In the genomic region with DNA sequence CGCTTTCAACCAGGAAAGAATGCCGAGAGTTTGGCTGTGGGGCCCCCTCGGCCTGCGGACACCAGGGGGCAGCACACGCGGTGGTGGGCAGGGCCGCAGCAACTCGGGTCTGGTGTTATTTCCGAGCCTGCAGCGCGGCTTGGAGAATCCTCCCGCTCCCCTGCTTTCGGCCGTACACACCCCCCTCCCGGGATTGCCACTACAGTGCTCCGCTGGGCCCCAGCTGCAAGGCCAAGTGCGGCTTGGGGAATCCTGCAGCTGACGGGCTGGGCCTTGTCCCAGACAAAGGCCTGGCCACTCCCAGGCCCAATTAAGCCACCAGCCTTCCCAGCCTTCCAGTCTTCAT, we compare ENCODE assay signal across 8 mouse cellular contexts. TPM values are rescaled to one million over a fixed set of nuclear protein-coding genes. Genes with fewer than 3 reads are reported as not detected.
A peak's percentile ranks its signal among the peaks of the same experiment; 100 is the strongest.
DNase-seq lines count a peak whose midpoint lies in the region; ATAC-seq and TF ChIP-seq lines count a peak whose summit lies in the region.

No protein-coding gene starts in this region.

- H3K4me1 ChIP-seq in intestine, postnatal 0 days (replicated peaks; ENCODE audit: control insufficient read depth, insufficient read depth, low read length), result peaks cover 8% of the 10 kb centered on the region
- peaks cover 11% of the 10 kb centered on the region; the same call in 1 of the 2 replicates for H3K4me1 ChIP-seq in lung, embryonic 14.5 days (ENCODE audit: insufficient read depth)

- H3K9me3 ChIP-seq in intestine, postnatal 0 days (ENCODE audit: control insufficient read depth), result no peaks in the 10 kb centered on the region
- H3K9me3 ChIP-seq in lung, embryonic 14.5 days (ENCODE audit: low read depth, low read length), result no peaks in the 10 kb centered on the region

- H3K4me3 ChIP-seq in left cerebral cortex, adult 2 months, result peak overlapping the region; percentile 9; the same call in 1 of the 2 replicates
- peak overlapping the region; percentile 54 for H3K4me3 ChIP-seq in intestine, postnatal 0 days (ENCODE audit: low read depth, low read length)
- H3K4me3 ChIP-seq in lung, embryonic 14.5 days (ENCODE audit: low read depth, low read length), result peak overlapping the region; percentile 80

- WGBS in intestine, postnatal 0 days, result 0% methylated on average over 18 of the region's 18 CpGs
- WGBS in lung, embryonic 14.5 days, result under 1% methylated on average over 18 of the region's 18 CpGs

- 0 out of 2 replicates have a peak overlapping the region, but pooled peaks have one; percentile 56 for H3K9ac ChIP-seq in intestine, postnatal 0 days (ENCODE audit: low read depth, low read length)
- H3K9ac ChIP-seq in lung, embryonic 14.5 days, result peak overlapping the region; percentile 99

- no peak for DNase-seq in left cerebral cortex, adult 2 months (ENCODE audit: extremely low spot score in 1 of 2, low spot score in 2 of 2)
- DNase-seq in left cerebral cortex, adult 18-20 months (ENCODE audit: low spot score in 2 of 2), result no peak
- peak; percentile 88 for DNase-seq in embryo, embryonic 10 days (ENCODE audit: low spot score)
- DNase-seq in lung, embryonic 14.5 days, result peak; percentile 94
- DNase-seq in ovary, adult 18-20 months (ENCODE audit: low spot score), result peak; percentile 78
- peak; percentile 81 to 83 for DNase-seq in urinary bladder, postnatal 36 days (ENCODE audit: low spot score in 2 of 2)

- intact Hi-C loops in left cerebral cortex, adult 2 months (cut with DNase I), result loop anchor here (5.0 to 10.0 kb wide), 5 partner anchors 326 to 1991 kb away; partner anchors contain the start of gene Hnf1b

- no peak overlapping the region for H3K27ac ChIP-seq in left cerebral cortex, adult 2 months
- H3K27ac ChIP-seq in intestine, postnatal 0 days (ENCODE audit: low read depth, low read length), result no peak overlapping the region
- peak overlapping the region; percentile 99 for H3K27ac ChIP-seq in lung, embryonic 14.5 days (ENCODE audit: low read depth)

- TF ChIP-seq CTCF in left cerebral cortex, adult 2 months (IDR thresholded peaks at IDR 0.05), result peak; percentile 82
- TF ChIP-seq CTCF in intestine, postnatal 0 days (IDR thresholded peaks at IDR 0.05; ENCODE audit: low read depth), result peak; percentile 93
- TF ChIP-seq CTCF in lung, embryonic 14.5 days (IDR thresholded peaks at IDR 0.05; ENCODE audit: low read depth), result peak; percentile 92

- H3K4me2 ChIP-seq in intestine, postnatal 0 days (replicated peaks; ENCODE audit: low read depth), result peak overlapping the region; percentile 91
- H3K4me2 ChIP-seq in lung, embryonic 14.5 days, result peak overlapping the region; percentile 93

- H3K36me3 ChIP-seq in intestine, postnatal 0 days (ENCODE audit: control insufficient read depth, insufficient read depth), result peaks cover under 1% of the 10 kb centered on the region; the same call in 1 of the 2 replicates
- H3K36me3 ChIP-seq in lung, embryonic 14.5 days (ENCODE audit: insufficient read depth), result peaks cover 49% of the 10 kb centered on the region

- peak; percentile 54 for ATAC-seq in granulocyte monocyte progenitor cell, adult 5-6 weeks (replicated peaks; ENCODE audit: poor library complexity, severe bottlenecking)
- ATAC-seq in intestine, postnatal 0 days, result peak; percentile 56
- ATAC-seq in lung, embryonic 14.5 days (ENCODE audit: insufficient read depth), result peak; percentile 44

- H3K27me3 ChIP-seq in intestine, postnatal 0 days (replicated peaks; ENCODE audit: control insufficient read depth, insufficient read depth, low read length), result peaks cover 55% of the 10 kb centered on the region
- H3K27me3 ChIP-seq in lung, embryonic 14.5 days (ENCODE audit: insufficient read depth, low read length), result peaks cover 31% of the 10 kb centered on the region

RNA-seq across cellular contexts. Expression of gene Gm11444, which starts 6.8 kb away (rescaled TPM):
- not detected for total RNA-seq in left cerebral cortex, adult 2 months (2021)
- total RNA-seq in left cerebral cortex, adult 18-20 months (2021), result not detected
- not detected in 2 replicates for total RNA-seq in granulocyte monocyte progenitor cell, adult 5-6 weeks (2014; fragmentation: Nextera tagmentation)
- total RNA-seq in granulocyte monocyte progenitor cell, adult 5-6 weeks (2017), result not detected in 2 replicates
- polyA plus RNA-seq in intestine, postnatal 0 days (2015; fragmentation: Nextera tagmentation; extraction: Ambion mirVana), result not detected in 2 replicates
- not detected in 2 replicates for polyA plus RNA-seq in lung, embryonic 14.5 days (2014; fragmentation: Nextera tagmentation; extraction: Ambion mirVana)

RNA-seq across cellular contexts. Expression of gene Tbx2, which starts 11.0 kb away (rescaled TPM):
- total RNA-seq in left cerebral cortex, adult 2 months (2021), result 1 to 10 TPM; 1.9 to 2.0 TPM
- total RNA-seq in left cerebral cortex, adult 18-20 months (2021), result 1 to 10 TPM; 1.3 to 1.5 TPM
- 0.11 TPM in 1 of 2 replicates, not detected in the other for total RNA-seq in granulocyte monocyte progenitor cell, adult 5-6 weeks (2014; fragmentation: Nextera tagmentation)
- total RNA-seq in granulocyte monocyte progenitor cell, adult 5-6 weeks (2017), result not detected in 2 replicates
- 3.0 and 3.3 TPM in 2 replicates for polyA plus RNA-seq in intestine, postnatal 0 days (2015; fragmentation: Nextera tagmentation; extraction: Ambion mirVana)
- polyA plus RNA-seq in lung, embryonic 14.5 days (2014; fragmentation: Nextera tagmentation; extraction: Ambion mirVana), result 61.4 and 67.5 TPM in 2 replicates

RNA-seq across cellular contexts. Expression of gene Tbx4, which starts 42.9 kb away (rescaled TPM):
- total RNA-seq in left cerebral cortex, adult 2 months (2021), result under 1 TPM in 1 of 2 experiments, not detected in 1; 0.19 TPM
- under 1 TPM in 1 of 2 experiments, not detected in 1; 0.14 TPM for total RNA-seq in left cerebral cortex, adult 18-20 months (2021)
- not detected in 2 replicates for total RNA-seq in granulocyte monocyte progenitor cell, adult 5-6 weeks (2014; fragmentation: Nextera tagmentation)
- total RNA-seq in granulocyte monocyte progenitor cell, adult 5-6 weeks (2017), result not detected in 2 replicates
- not detected in 2 replicates for polyA plus RNA-seq in intestine, postnatal 0 days (2015; fragmentation: Nextera tagmentation; extraction: Ambion mirVana)
- 67.9 and 73.4 TPM in 2 replicates for polyA plus RNA-seq in lung, embryonic 14.5 days (2014; fragmentation: Nextera tagmentation; extraction: Ambion mirVana)

Comparison
In these comparisons a context has a peak if more than half of its experiments do, and no peak if none do; other contexts are left out.
1. DNase-seq: peak in embryo, embryonic 10 days (single experiment), lung, embryonic 14.5 days (single experiment), ovary, adult 18-20 months (single experiment) and urinary bladder, postnatal 36 days (2 of 2); none in left cerebral cortex, adult 2 months (0 of 2) and left cerebral cortex, adult 18-20 months (0 of 2).
2. H3K4me3 ChIP-seq: peak in every context shown above with its lines; median percentile 80 in lung, embryonic 14.5 days; 54 in intestine, postnatal 0 days; 9 in left cerebral cortex, adult 2 months.
3. Peak in every context shown above with its lines, with median percentiles within 50 percentile points of each other: CTCF ChIP-seq and ATAC-seq.